Mouse (Mus musculus) testis, adult 2 months (tissue): Measurements from ENCODE around the gene Nectin1.

ENCODE experiments used
- CTCF ChIP-seq: fragments of 200-500 bp; IDR thresholded peaks from 2 replicates; pipeline ENCODE4 v1.5.1; 2012; ENCODE audit warnings: low read depth, mild to moderate bottlenecking, inconsistent platforms, low read length, moderate library complexity; ENCODE audit not compliant: control insufficient read depth, insufficient read depth, insufficient replicate concordance
- POLR2A ChIP-seq: fragments of 200-500 bp; IDR thresholded peaks from 2 replicates; pipeline ENCODE4 v1.6.1; 2012; ENCODE audit warnings: low read depth, mild to moderate bottlenecking, inconsistent platforms, low read length, moderate library complexity; ENCODE audit not compliant: control insufficient read depth

GRCm38 (mm10) chr9:43768779-43769178 is 25.0 kb downstream of the Nectin1 start:
- TF ChIP-seq CTCF (no peak), POLR2A (no peak)
